Mouse (Mus musculus): ENCODE measurements at regions not wholly inside any gene's neighbourhood (a gene's known extent, or its start where the extent isn't known, plus 50 kb on each side); places are given as distances from the start of the nearest gene placed in this dataset.

- DNase-seq, result no peak
These were observed 54.5 kb downstream of the Gm10260 start for GRCm38 (mm10) chr13:97705926-97706325.

GRCm38 (mm10) chr13:97704541-97704940 lies 55.9 kb downstream of the Gm10260 start:
- no peak for DNase-seq

GRCm38 (mm10) chr13:97698967-97699366 lies 61.5 kb downstream of the Gm10260 start:
- no peak for DNase-seq

GRCm38 (mm10) chr13:97698317-97698716 lies 62.1 kb downstream of the Gm10260 start:
- no peak for DNase-seq

- DNase-seq, result no peak
These were observed 63.2 kb downstream of the Gm10260 start for GRCm38 (mm10) chr13:97697262-97697661.

- no peak for DNase-seq
These were observed 65.4 kb downstream of the Gm10260 start for GRCm38 (mm10) chr13:97695022-97695421.

- no peak for DNase-seq
These were observed 66.0 kb downstream of the Gm10260 start for GRCm38 (mm10) chr13:97694356-97694990.

GRCm38 (mm10) chr13:97688310-97688886 lies 72.0 kb downstream of the Gm10260 start:
- no peak for DNase-seq

- DNase-seq, result no peak
These were observed 76.6 kb downstream of the Gm10260 start for GRCm38 (mm10) chr13:97683836-97684235.

- DNase-seq, result no peak
These were observed 79.0 kb downstream of the Gm10260 start for GRCm38 (mm10) chr13:97681228-97681987.

- DNase-seq, result no peak
These were observed 80.0 kb downstream of the Gm10260 start for GRCm38 (mm10) chr13:97680283-97680896.

- DNase-seq, result no peak
These were observed 81.4 kb downstream of the Gm10260 start for GRCm38 (mm10) chr13:97678991-97679390.

GRCm38 (mm10) chr13:97676536-97677048 lies 83.8 kb downstream of the Gm10260 start:
- DNase-seq, result peak; percentile 17

GRCm38 (mm10) chr13:97673107-97673506 lies 87.3 kb downstream of the Gm10260 start:
- no peak for DNase-seq

GRCm38 (mm10) chr13:97672038-97672675 lies 88.3 kb downstream of the Gm10260 start:
- DNase-seq, result no peak

GRCm38 (mm10) chr13:97669366-97669765 lies 91.1 kb downstream of the Gm10260 start:
- no peak for DNase-seq

GRCm38 (mm10) chr13:97668910-97669309 lies 91.5 kb downstream of the Gm10260 start:
- DNase-seq, result no peak

- no peak for DNase-seq
These were observed 93.1 kb downstream of the Gm10260 start for GRCm38 (mm10) chr13:97667313-97667712.

- no peak for DNase-seq
These were observed 93.7 kb downstream of the Gm10260 start for GRCm38 (mm10) chr13:97666761-97667160.

GRCm38 (mm10) chr13:97665226-97665625 lies 95.2 kb downstream of the Gm10260 start:
- no peak for DNase-seq

- DNase-seq, result peak; percentile 75
These were observed 97.7 kb downstream of the Gm10260 start for GRCm38 (mm10) chr13:97662741-97663140.

- DNase-seq, result no peak
These were observed 103.8 kb downstream of the Gm10260 start for GRCm38 (mm10) chr13:97656618-97657017.

GRCm38 (mm10) chr13:97652279-97652678 lies 108.2 kb downstream of the Gm10260 start:
- DNase-seq, result no peak
